Mouse (Mus musculus): Measurements from ENCODE around the gene Bcl2l1.

GRCm38 (mm10) chr2:152839256-152839655 is 7.7 kb upstream of the Bcl2l1 start:
- TF ChIP-seq TAL1 (IDR thresholded peaks at IDR 0.05; ENCODE audit: low read length) (no peak), GATA1 (IDR thresholded peaks at IDR 0.05; ENCODE audit: low read length) (no peak)

Data from erythroblast, embryonic 14.5 days (primary cell).